Mouse (Mus musculus): ENCODE data around the gene Hk3.

Hk3 gene

GRCm38 (mm10) chr13:55021194-55021779 is at the start of gene Hk3:
TSS of gene Hk3 (minus strand) at chr13:55021385.
- peak; percentile 35 to 40 for DNase-seq (ENCODE audit: low read depth in 1 of 2, low spot score in 2 of 2)

- no peak for DNase-seq (ENCODE audit: low read depth in 1 of 2, low spot score in 2 of 2)
Observed at GRCm38 (mm10) chr13:55069719-55070118, 48.5 kb upstream of the Hk3 start.

GRCm38 (mm10) chr13:55063276-55063675 is 42.1 kb upstream of the Hk3 start:
- no peak for DNase-seq (ENCODE audit: low read depth in 1 of 2, low spot score in 2 of 2)

- no peak for DNase-seq (ENCODE audit: low read depth in 1 of 2, low spot score in 2 of 2)
Observed at GRCm38 (mm10) chr13:55058042-55058441, 36.9 kb upstream of the Hk3 start.

GRCm38 (mm10) chr13:55047706-55048105 is 26.5 kb upstream of the Hk3 start:
- no peak for DNase-seq (ENCODE audit: low read depth in 1 of 2, low spot score in 2 of 2)

GRCm38 (mm10) chr13:55040016-55040415 is 18.8 kb upstream of the Hk3 start:
- no peak for DNase-seq (ENCODE audit: low read depth in 1 of 2, low spot score in 2 of 2)

GRCm38 (mm10) chr13:55024215-55024614 is 3.0 kb upstream of the Hk3 start:
- DNase-seq (ENCODE audit: low read depth in 1 of 2, low spot score in 2 of 2): no peak

- no peak for DNase-seq (ENCODE audit: low read depth in 1 of 2, low spot score in 2 of 2)
Observed at GRCm38 (mm10) chr13:55022715-55023114, 1.5 kb upstream of the Hk3 start.

- DNase-seq (ENCODE audit: low read depth in 1 of 2, low spot score in 2 of 2): no peak
Observed at GRCm38 (mm10) chr13:55022256-55022655, 1.1 kb upstream of the Hk3 start.

- DNase-seq (ENCODE audit: low read depth in 1 of 2, low spot score in 2 of 2): peak; percentile 21 to 30
Observed at GRCm38 (mm10) chr13:55020051-55020450, 1.1 kb downstream of the Hk3 start.

- DNase-seq (ENCODE audit: low read depth in 1 of 2, low spot score in 2 of 2): no peak
Observed at GRCm38 (mm10) chr13:55019181-55019580, 2.0 kb downstream of the Hk3 start.

- DNase-seq (ENCODE audit: low read depth in 1 of 2, low spot score in 2 of 2): no peak
Observed at GRCm38 (mm10) chr13:55018700-55019099, 2.5 kb downstream of the Hk3 start.

- DNase-seq (ENCODE audit: low read depth in 1 of 2, low spot score in 2 of 2): no peak
Observed at GRCm38 (mm10) chr13:55017898-55018599, 3.1 kb downstream of the Hk3 start.

- DNase-seq (ENCODE audit: low read depth in 1 of 2, low spot score in 2 of 2): no peak
Observed at GRCm38 (mm10) chr13:55017154-55017897, 3.9 kb downstream of the Hk3 start.

- no peak for DNase-seq (ENCODE audit: low read depth in 1 of 2, low spot score in 2 of 2)
Observed at GRCm38 (mm10) chr13:55014451-55014850, 6.7 kb downstream of the Hk3 start.

GRCm38 (mm10) chr13:55013702-55014344 is 7.4 kb downstream of the Hk3 start:
- DNase-seq (ENCODE audit: low read depth in 1 of 2, low spot score in 2 of 2): no peak

GRCm38 (mm10) chr13:55011981-55012478 is 9.2 kb downstream of the Hk3 start:
- DNase-seq (ENCODE audit: low read depth in 1 of 2, low spot score in 2 of 2): no peak

- no peak for DNase-seq (ENCODE audit: low read depth in 1 of 2, low spot score in 2 of 2)
Observed at GRCm38 (mm10) chr13:55011103-55011502, 10.1 kb downstream of the Hk3 start.

- no peak for DNase-seq (ENCODE audit: low read depth in 1 of 2, low spot score in 2 of 2)
Observed at GRCm38 (mm10) chr13:55008589-55008988, 12.6 kb downstream of the Hk3 start.

- DNase-seq (ENCODE audit: low read depth in 1 of 2, low spot score in 2 of 2): no peak
Observed at GRCm38 (mm10) chr13:55006415-55006742, 14.8 kb downstream of the Hk3 start.

GRCm38 (mm10) chr13:55005691-55006414 is 15.3 kb downstream of the Hk3 start:
- DNase-seq (ENCODE audit: low read depth in 1 of 2, low spot score in 2 of 2): no peak

Data from monocyte, adult 2 months (primary cell).